Mouse (Mus musculus) liver, adult 2 months (tissue): Measurements from ENCODE around the gene Ppp1r21. TPM values are rescaled to one million over a fixed set of nuclear protein-coding genes. Genes with fewer than 3 reads are reported as not detected.

Experiments
- DNase-seq: peaks from one replicate; pipeline ENCODE4 v3.0.0-alpha.2; 2011; ENCODE audit warnings: low read depth, low spot score; ENCODE audit errors: extremely low read depth
- H3K27ac ChIP-seq: fragments of 200-500 bp; replicated peaks from 2 replicates; pipeline ENCODE4 v1.5.1; 2012; ENCODE audit warnings: low read depth, mild to moderate bottlenecking, control low read depth, inconsistent platforms, low read length; ENCODE audit not compliant: insufficient read depth
- H3K27me3 ChIP-seq: fragments of 200-500 bp; 2 replicates; pipeline ENCODE4 v1.6.1; 2012; ENCODE audit warnings: mild to moderate bottlenecking, moderate library complexity, low read length, inconsistent platforms; ENCODE audit not compliant: control insufficient read depth, insufficient read depth
- H3K36me3 ChIP-seq: fragments of 200-500 bp; 2 replicates; pipeline ENCODE4 v1.6.1; 2012; ENCODE audit warnings: low read length, inconsistent platforms; ENCODE audit not compliant: control insufficient read depth, insufficient read depth
- H3K4me1 ChIP-seq: fragments of 200-500 bp; 2 replicates; pipeline ENCODE4 v1.6.1; 2011; ENCODE audit warnings: low read length; ENCODE audit not compliant: control insufficient read depth, insufficient read depth
- H3K4me3 ChIP-seq: fragments of 200-500 bp; 2 replicates; pipeline ENCODE4 v1.5.1; 2011; ENCODE audit warnings: low read depth, mild to moderate bottlenecking, control low read depth, low read length, moderate library complexity; ENCODE audit not compliant: insufficient read depth
- H3K79me2 ChIP-seq: fragments of 200-500 bp; 2 replicates; pipeline ENCODE4 v1.6.1; 2012; ENCODE audit warnings: inconsistent platforms, mild to moderate bottlenecking, low read length, moderate library complexity; ENCODE audit not compliant: control insufficient read depth, insufficient read depth
- H3K9ac ChIP-seq: fragments of 200-500 bp; 2 replicates; pipeline ENCODE4 v1.6.1; 2012; ENCODE audit warnings: low read depth, mild to moderate bottlenecking, control low read depth, inconsistent platforms, low read length
- CTCF ChIP-seq: fragments of 200-500 bp; IDR thresholded peaks from 2 replicates; pipeline ENCODE4 v1.5.1; 2011; ENCODE audit warnings: low read depth, low read length, control low read depth
- POLR2A ChIP-seq: fragments of 200-500 bp; IDR thresholded peaks from 2 replicates; pipeline ENCODE4 v1.6.1; 2011; ENCODE audit warnings: low read length, control low read depth; ENCODE audit not compliant: insufficient read depth; ENCODE audit errors: extremely low read depth
- WGBS: fragments of 180-500 bp; shearing (Covaris S2); methylation state at CpG from one replicate; pipeline ENCODE4 v1.1.7; 2018; 5-methylcytosine and 5-hydroxymethylcytosine counted together
- polyA plus RNA-seq: library from polyadenylated mRNA; depleted of rRNA; stranded (reverse); fragments of >200 nt; gene quantifications from 2 replicates; pipeline ENCODE4 v1.2.3, GENCODE M21; 2012
- total RNA-seq: library from RNA; depleted of rRNA; stranded (reverse); fragments of >200 nt; gene quantifications from 2 replicates; pipeline ENCODE4 v1.2.3, GENCODE M21; 2014

The Ppp1r21 gene
- total and polyA plus RNA-seq, 2 experiments = 14.2 to 17.9 TPM

DNA sequence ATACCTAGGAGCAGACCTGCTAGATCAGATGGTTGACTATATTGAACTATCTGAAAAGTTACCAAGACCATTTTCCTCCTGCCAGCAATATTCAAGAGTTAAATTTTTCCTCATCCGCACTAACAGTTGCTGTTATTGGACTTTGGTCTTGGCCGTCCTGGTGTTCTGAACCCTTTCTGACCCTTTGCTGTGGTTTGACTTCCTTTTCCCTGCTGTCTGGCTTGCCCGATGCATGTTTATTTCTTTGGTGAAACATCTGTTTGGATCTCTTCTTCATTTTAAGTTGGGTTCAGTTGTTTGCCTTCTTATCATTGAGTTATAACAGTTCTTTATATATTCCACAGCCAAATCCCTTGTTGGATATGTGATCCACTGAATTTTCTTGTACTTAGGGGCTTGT lies 33.7 kb downstream of the Ppp1r21 start:
- Histone ChIP-seq H3K4me3 (no peak overlapping the region), H3K79me2 (no peaks in the 10 kb centered on the region), H3K27ac (no peak overlapping the region), H3K27me3 (no peaks in the 10 kb centered on the region), H3K9ac (no peak overlapping the region), H3K36me3 (peaks cover 12% of the 10 kb centered on the region), H3K4me1 (peaks cover 7% of the 10 kb centered on the region)
- 4% methylated on average over 3 of the region's 3 CpGs for WGBS
- DNase-seq = peak; percentile 89
- TF ChIP-seq POLR2A (no peak), CTCF (no peak)

DNA sequence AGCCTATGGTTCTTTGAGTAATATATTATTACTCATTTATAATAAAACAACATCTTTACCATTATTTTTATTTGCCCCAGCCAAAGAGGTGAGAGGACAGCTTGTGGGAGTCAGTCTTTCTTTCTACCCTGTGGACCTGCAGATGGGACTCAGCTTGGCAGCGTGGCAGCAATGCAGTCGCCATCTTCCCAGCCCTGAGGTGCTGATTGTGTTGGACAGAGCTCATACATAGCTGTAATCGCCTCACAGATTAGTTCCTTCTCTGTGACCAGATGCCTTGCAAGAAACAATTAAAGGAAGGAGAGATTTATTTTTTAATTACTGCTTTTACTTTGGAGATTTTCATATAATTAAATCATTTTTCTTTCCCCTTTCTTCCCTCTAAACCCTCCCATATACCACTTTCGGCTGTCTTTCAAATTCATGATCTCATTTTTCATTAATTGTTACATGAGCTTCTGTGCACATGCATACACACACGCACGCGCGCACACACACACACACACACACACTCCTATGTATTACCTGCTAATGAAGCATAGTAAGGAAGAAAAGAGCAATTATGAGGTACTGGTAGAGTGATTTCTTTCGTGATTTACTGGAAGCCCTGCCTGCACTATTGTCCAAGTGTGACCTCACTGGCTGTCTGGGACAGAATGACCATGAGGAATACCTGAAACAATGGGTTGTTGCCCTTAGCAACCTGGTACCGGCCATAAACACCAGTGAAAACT lies 40.1 kb downstream of the Ppp1r21 start:
- 92% methylated on average over 10 of the region's 10 CpGs for WGBS
- H3K4me1 ChIP-seq = no peaks in the 10 kb centered on the region

DNA sequence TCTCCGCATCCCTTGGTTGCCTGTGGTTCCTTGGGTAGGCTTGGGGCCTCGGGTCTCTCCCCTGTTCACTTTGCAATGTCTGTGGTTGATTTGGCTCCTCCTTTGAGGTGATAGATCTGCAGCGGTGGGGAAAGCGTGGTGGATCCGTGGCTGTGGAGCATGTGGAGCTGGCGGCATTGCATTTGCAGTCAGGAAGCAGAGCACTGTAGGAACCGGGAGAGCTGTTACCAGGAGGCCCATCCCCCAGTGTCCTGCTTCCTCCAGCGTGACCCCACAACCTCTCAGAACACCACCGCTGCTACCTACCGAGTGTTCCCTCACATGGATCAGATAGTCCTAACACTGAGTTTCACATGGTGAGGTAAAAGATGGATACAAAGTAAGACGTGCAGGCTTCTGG lies 40.9 kb downstream of the Ppp1r21 start:
- WGBS = 90% methylated on average over 11 of the region's 11 CpGs

More for the DNA sequence above, 40.1 kb downstream of the Ppp1r21 start:
- no peak for DNase-seq
- H3K27me3 ChIP-seq = no peaks in the 10 kb centered on the region
- peaks cover 34% of the 10 kb centered on the region for H3K36me3 ChIP-seq
- no peak overlapping the region for H3K27ac ChIP-seq
- no peak overlapping the region for H3K9ac ChIP-seq
- no peaks in the 10 kb centered on the region for H3K79me2 ChIP-seq
- TF ChIP-seq POLR2A = no peak
- no peak for TF ChIP-seq CTCF
- no peak overlapping the region for H3K4me3 ChIP-seq

DNA sequence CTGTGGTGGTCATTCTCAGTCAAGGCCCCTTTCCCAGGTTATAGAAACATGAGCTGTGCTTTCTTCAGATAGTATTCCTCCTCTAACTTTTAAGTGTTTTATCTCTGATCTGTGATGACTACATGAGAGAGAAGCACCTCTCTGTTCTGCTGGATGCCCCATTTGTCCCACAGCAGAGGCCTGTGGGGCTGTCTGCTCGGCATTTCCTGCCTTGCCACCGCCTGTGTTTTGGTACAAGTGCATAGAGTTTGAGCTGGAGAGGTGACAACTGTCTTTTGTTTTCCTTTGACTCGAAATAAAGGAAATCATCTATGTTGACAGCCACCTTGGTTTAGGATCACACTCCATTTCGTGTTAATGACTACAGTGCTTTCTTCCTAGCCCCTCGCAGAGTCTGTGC lies 44.9 kb downstream of the Ppp1r21 start:
- WGBS = 88% methylated on average over 5 of the region's 5 CpGs
- Histone ChIP-seq H3K27ac (no peak overlapping the region), H3K27me3 (no peaks in the 10 kb centered on the region), H3K36me3 (peaks cover 38% of the 10 kb centered on the region), H3K4me1 (no peaks in the 10 kb centered on the region), H3K4me3 (no peak overlapping the region), H3K79me2 (no peaks in the 10 kb centered on the region), H3K9ac (no peak overlapping the region)
- TF ChIP-seq CTCF = no peak
- no peak for TF ChIP-seq POLR2A
- no peak for DNase-seq

More for the DNA sequence above, 40.9 kb downstream of the Ppp1r21 start:
- H3K27ac ChIP-seq = no peak overlapping the region
- H3K79me2 ChIP-seq = no peaks in the 10 kb centered on the region
- no peak overlapping the region for H3K4me3 ChIP-seq
- H3K9ac ChIP-seq = no peak overlapping the region
- peaks cover 37% of the 10 kb centered on the region for H3K36me3 ChIP-seq
- H3K27me3 ChIP-seq = no peaks in the 10 kb centered on the region
- no peaks in the 10 kb centered on the region for H3K4me1 ChIP-seq
- DNase-seq = no peak
- TF ChIP-seq CTCF = no peak
- no peak for TF ChIP-seq POLR2A

DNA sequence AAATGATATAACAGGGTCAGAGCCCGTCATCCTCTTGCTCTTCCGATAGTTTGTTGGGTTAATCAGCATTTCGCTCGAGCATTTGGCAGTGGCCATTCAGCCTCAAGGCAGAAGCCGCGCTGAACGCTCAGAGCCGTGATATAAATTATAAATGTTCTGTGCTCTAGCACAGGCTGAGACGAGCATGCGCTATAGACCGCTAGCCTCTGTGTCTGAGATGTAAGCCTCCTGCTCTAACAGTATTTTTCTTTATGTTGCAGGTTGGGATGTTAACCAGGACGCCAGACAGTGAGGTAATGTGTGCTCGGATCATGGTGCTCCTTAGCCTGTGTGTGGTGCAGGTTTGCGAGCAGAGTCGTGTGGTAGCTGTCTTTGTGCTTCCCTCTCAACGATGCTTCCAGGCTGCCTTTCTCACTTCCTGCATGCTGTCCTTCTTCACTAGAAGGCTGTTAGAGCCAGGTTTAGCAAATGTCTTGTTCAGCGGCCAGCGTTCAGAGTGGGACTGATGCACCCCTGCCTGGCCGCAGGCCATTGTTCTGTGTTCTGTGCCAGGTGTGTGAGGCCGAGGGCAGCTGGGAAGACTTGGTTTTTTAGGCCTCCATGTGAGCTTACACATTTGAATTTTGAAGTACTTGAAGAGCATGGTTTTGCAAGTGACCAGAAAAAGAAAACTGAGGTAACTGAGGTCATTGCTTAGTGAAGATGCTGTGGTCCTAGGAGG lies 48.8 kb downstream of the Ppp1r21 start:
- Histone ChIP-seq H3K4me1 (no peaks in the 10 kb centered on the region), H3K79me2 (no peaks in the 10 kb centered on the region), H3K36me3 (peaks cover 28% of the 10 kb centered on the region), H3K9ac (no peak overlapping the region), H3K27ac (no peak overlapping the region), H3K27me3 (no peaks in the 10 kb centered on the region), H3K4me3 (no peak overlapping the region)
- no peak for TF ChIP-seq POLR2A
- TF ChIP-seq CTCF = no peak
- 95% methylated on average over 20 of the region's 20 CpGs for WGBS
- DNase-seq = no peak

DNA sequence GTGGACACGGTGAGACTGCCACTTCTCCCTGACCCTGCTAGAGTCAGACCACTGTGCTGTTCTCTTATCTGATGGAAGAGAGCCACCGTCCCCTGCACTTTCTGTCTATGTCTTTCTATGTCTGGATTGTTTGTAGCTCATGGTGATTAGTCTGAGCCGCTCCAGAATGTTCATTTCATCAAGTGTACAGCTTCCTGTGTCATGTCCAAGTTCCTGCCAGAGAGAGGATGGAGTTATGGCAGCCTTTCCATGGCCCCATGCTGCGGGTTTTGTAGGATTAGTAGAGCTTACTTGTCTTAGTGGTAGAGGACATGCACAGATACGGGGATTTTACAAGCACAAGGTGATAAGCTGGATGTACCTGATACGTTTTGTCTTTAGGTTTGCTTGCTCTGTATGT lies 50.6 kb downstream of the Ppp1r21 start:
- WGBS = 83% methylated on average over 6 of the region's 6 CpGs
- DNase-seq = no peak
- Histone ChIP-seq H3K79me2 (no peaks in the 10 kb centered on the region), H3K36me3 (peaks cover 36% of the 10 kb centered on the region), H3K27me3 (no peaks in the 10 kb centered on the region), H3K9ac (no peak overlapping the region), H3K4me3 (no peak overlapping the region), H3K27ac (no peak overlapping the region), H3K4me1 (no peaks in the 10 kb centered on the region)
- TF ChIP-seq POLR2A (no peak), CTCF (no peak)
